Mouse (Mus musculus): Measurements from ENCODE around the gene Kcnj12. TPM values are rescaled to one million over a fixed set of nuclear protein-coding genes. Genes with fewer than 3 reads are reported as not detected.

The Kcnj12 gene
- polyA plus RNA-seq, 1 experiment, result not detected

GRCm38 (mm10) chr11:60984912-60985558, 37.3 kb upstream of the Kcnj12 start:
- WGBS, result 79% methylated on average over 13 of the region's 13 CpGs
- Histone ChIP-seq H3K4me1 (ENCODE audit: control insufficient read depth, insufficient read depth, low read length) (no peaks in the 10 kb centered on the region; the same call in 1 of the 2 replicates), H3K27ac (ENCODE audit: control insufficient read depth, insufficient read depth, low read depth, low read length, poor library complexity) (no peak overlapping the region), H3K4me3 (replicated peaks; ENCODE audit: control insufficient read depth, low read depth, low read length) (no peak overlapping the region)
- TF ChIP-seq CTCF (IDR thresholded peaks at IDR 0.05; ENCODE audit: control insufficient read depth, insufficient read depth, low read length), result no peak
- no peak for TF ChIP-seq POLR2A (IDR thresholded peaks at IDR 0.05; ENCODE audit: borderline replicate concordance, control insufficient read depth, low read depth, low read length)

GRCm38 (mm10) chr11:60990428-60990827, 31.9 kb upstream of the Kcnj12 start:
- WGBS, result 80% methylated on average over 3 of the region's 3 CpGs
- no peaks in the 10 kb centered on the region for H3K4me1 ChIP-seq (ENCODE audit: control insufficient read depth, insufficient read depth, low read length)
- no peak overlapping the region for H3K27ac ChIP-seq (ENCODE audit: control insufficient read depth, insufficient read depth, low read depth, low read length, poor library complexity)
- TF ChIP-seq POLR2A (IDR thresholded peaks at IDR 0.05; ENCODE audit: borderline replicate concordance, control insufficient read depth, low read depth, low read length), result no peak
- no peak for TF ChIP-seq CTCF (IDR thresholded peaks at IDR 0.05; ENCODE audit: control insufficient read depth, insufficient read depth, low read length)
- no peak overlapping the region for H3K4me3 ChIP-seq (replicated peaks; ENCODE audit: control insufficient read depth, low read depth, low read length)

GRCm38 (mm10) chr11:61002736-61003135, 19.6 kb upstream of the Kcnj12 start:
- no peak overlapping the region for H3K27ac ChIP-seq (ENCODE audit: control insufficient read depth, insufficient read depth, low read depth, low read length, poor library complexity)
- WGBS, result 77% methylated on average over 8 of the region's 8 CpGs
- no peak for TF ChIP-seq CTCF (IDR thresholded peaks at IDR 0.05; ENCODE audit: control insufficient read depth, insufficient read depth, low read length)
- no peak for TF ChIP-seq POLR2A (IDR thresholded peaks at IDR 0.05; ENCODE audit: borderline replicate concordance, control insufficient read depth, low read depth, low read length)

GRCm38 (mm10) chr11:61004046-61004445, 18.3 kb upstream of the Kcnj12 start:
- WGBS, result 86% methylated on average over 4 of the region's 4 CpGs
- no peak for TF ChIP-seq CTCF (IDR thresholded peaks at IDR 0.05; ENCODE audit: control insufficient read depth, insufficient read depth, low read length)
- TF ChIP-seq POLR2A (IDR thresholded peaks at IDR 0.05; ENCODE audit: borderline replicate concordance, control insufficient read depth, low read depth, low read length), result no peak
- no peak overlapping the region for H3K27ac ChIP-seq (ENCODE audit: control insufficient read depth, insufficient read depth, low read depth, low read length, poor library complexity)

More at GRCm38 (mm10) chr11:61002736-61003135, 19.6 kb upstream of the Kcnj12 start:
- Histone ChIP-seq H3K4me3 (replicated peaks; ENCODE audit: control insufficient read depth, low read depth, low read length) (no peak overlapping the region), H3K4me1 (ENCODE audit: control insufficient read depth, insufficient read depth, low read length) (no peaks in the 10 kb centered on the region)

GRCm38 (mm10) chr11:61004781-61005180, 17.6 kb upstream of the Kcnj12 start:
- H3K4me1 ChIP-seq (ENCODE audit: control insufficient read depth, insufficient read depth, low read length), result no peaks in the 10 kb centered on the region
- 70% methylated on average over 5 of the region's 5 CpGs for WGBS
- H3K27ac ChIP-seq (ENCODE audit: control insufficient read depth, insufficient read depth, low read depth, low read length, poor library complexity), result no peak overlapping the region
- TF ChIP-seq POLR2A (IDR thresholded peaks at IDR 0.05; ENCODE audit: borderline replicate concordance, control insufficient read depth, low read depth, low read length), result no peak
- no peak for TF ChIP-seq CTCF (IDR thresholded peaks at IDR 0.05; ENCODE audit: control insufficient read depth, insufficient read depth, low read length)
- H3K4me3 ChIP-seq (replicated peaks; ENCODE audit: control insufficient read depth, low read depth, low read length), result no peak overlapping the region

More at GRCm38 (mm10) chr11:61004046-61004445, 18.3 kb upstream of the Kcnj12 start:
- H3K4me1 ChIP-seq (ENCODE audit: control insufficient read depth, insufficient read depth, low read length), result no peaks in the 10 kb centered on the region
- no peak overlapping the region for H3K4me3 ChIP-seq (replicated peaks; ENCODE audit: control insufficient read depth, low read depth, low read length)

GRCm38 (mm10) chr11:61005345-61005744, 17.0 kb upstream of the Kcnj12 start:
- 45% methylated on average over 6 of the region's 6 CpGs for WGBS
- no peak overlapping the region for H3K4me3 ChIP-seq (replicated peaks; ENCODE audit: control insufficient read depth, low read depth, low read length)
- no peaks in the 10 kb centered on the region for H3K4me1 ChIP-seq (ENCODE audit: control insufficient read depth, insufficient read depth, low read length)
- H3K27ac ChIP-seq (ENCODE audit: control insufficient read depth, insufficient read depth, low read depth, low read length, poor library complexity), result no peak overlapping the region
- TF ChIP-seq CTCF (IDR thresholded peaks at IDR 0.05; ENCODE audit: control insufficient read depth, insufficient read depth, low read length), result no peak
- TF ChIP-seq POLR2A (IDR thresholded peaks at IDR 0.05; ENCODE audit: borderline replicate concordance, control insufficient read depth, low read depth, low read length), result no peak

DNA sequence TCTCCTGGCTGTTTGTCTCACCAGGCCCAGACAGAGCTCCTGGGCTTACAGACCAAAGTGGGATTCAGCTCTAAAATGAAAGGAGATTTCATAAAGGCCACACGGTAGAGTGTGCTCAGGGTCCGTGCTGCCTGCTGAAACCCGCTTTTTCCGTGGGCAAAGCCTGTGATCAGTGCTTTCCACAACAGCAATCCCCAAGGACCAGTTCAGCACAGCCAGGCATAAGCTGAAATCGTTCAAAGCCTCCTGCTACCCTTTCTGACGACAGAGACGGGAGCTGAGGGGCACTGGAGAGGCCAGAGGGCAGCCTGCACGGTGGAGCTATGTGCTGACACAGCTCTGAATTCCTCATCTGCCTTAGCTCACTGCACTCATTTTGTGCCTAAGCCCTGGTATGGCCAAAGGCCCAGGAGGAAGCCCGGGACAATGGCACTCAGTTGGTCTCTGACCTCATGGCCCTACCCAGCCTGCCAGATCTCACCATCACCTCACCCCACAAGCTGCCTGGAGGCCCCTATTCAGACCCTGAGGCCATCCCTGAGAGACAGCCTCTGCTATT, 10.5 kb upstream of the Kcnj12 start:
- 68% methylated on average over 9 of the region's 9 CpGs for WGBS
- H3K4me3 ChIP-seq (replicated peaks; ENCODE audit: control insufficient read depth, low read depth, low read length), result no peak overlapping the region
- H3K27ac ChIP-seq (ENCODE audit: control insufficient read depth, insufficient read depth, low read depth, low read length, poor library complexity), result no peak overlapping the region
- H3K4me1 ChIP-seq (ENCODE audit: control insufficient read depth, insufficient read depth, low read length), result no peaks in the 10 kb centered on the region
- no peak for TF ChIP-seq POLR2A (IDR thresholded peaks at IDR 0.05; ENCODE audit: borderline replicate concordance, control insufficient read depth, low read depth, low read length)
- TF ChIP-seq CTCF (IDR thresholded peaks at IDR 0.05; ENCODE audit: control insufficient read depth, insufficient read depth, low read length), result no peak

DNA sequence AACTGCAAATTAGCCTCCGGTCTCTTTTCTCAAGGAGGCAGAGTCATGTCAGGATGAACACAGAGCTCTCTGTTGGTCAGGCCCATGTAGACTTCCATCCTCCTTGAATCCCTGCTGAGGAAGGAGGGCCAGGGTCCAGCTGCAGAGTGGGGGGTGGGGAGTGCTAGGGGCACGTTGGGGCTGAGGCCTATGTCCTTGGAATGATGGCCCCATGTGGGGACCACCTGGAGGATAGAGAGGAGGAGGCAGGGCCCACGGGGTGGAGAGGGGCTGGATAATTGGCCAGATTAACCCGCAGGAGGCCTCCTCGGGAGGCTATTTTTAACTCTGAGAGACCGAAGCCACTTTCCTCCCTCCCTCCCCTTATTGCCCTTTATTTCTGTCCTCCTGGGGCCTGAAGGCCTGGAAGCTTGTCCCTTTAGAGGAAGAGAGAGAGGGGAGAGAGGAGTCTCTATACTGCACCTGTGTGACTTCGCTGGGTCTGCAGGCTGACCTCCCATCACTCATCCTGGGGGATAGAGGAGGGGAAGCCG, 5.4 kb upstream of the Kcnj12 start:
- no peak for TF ChIP-seq POLR2A (IDR thresholded peaks at IDR 0.05; ENCODE audit: borderline replicate concordance, control insufficient read depth, low read depth, low read length)
- TF ChIP-seq CTCF (IDR thresholded peaks at IDR 0.05; ENCODE audit: control insufficient read depth, insufficient read depth, low read length), result no peak
- H3K4me1 ChIP-seq (ENCODE audit: control insufficient read depth, insufficient read depth, low read length), result no peaks in the 10 kb centered on the region
- 46% methylated on average over 8 of the region's 8 CpGs for WGBS
- H3K4me3 ChIP-seq (replicated peaks; ENCODE audit: control insufficient read depth, low read depth, low read length), result no peak overlapping the region
- H3K27ac ChIP-seq (ENCODE audit: control insufficient read depth, insufficient read depth, low read depth, low read length, poor library complexity), result no peak overlapping the region

All from bone marrow, adult 2 months (tissue).